Mouse (Mus musculus) hindbrain, postnatal 0 days (tissue): ENCODE results near the gene Cdx4. TPM values are rescaled to one million over a fixed set of nuclear protein-coding genes. Genes with fewer than 3 reads are reported as not detected.

Source experiments
- ATAC-seq: fragments of 200-750 bp; cut with Nextera tagmentation; 2 replicates; pipeline ENCODE4 v1.8.0; 2017; ENCODE audit warnings: mild to moderate bottlenecking, moderate TSS enrichment, moderate library complexity
- DNase-seq: peaks from one replicate; pipeline ENCODE4 v3.0.0-alpha.2; 2015; ENCODE audit warnings: low spot score
- H3K27ac ChIP-seq: fragments of 300-500 bp; sonication (generic); 2 replicates; pipeline ENCODE4 v1.5.1; 2014; ENCODE audit warnings: mild to moderate bottlenecking
- H3K27me3 ChIP-seq: fragments of 300-500 bp; sonication (generic); 2 replicates; pipeline ENCODE4 v1.6.1; 2014; ENCODE audit warnings: low read length, mixed read lengths; ENCODE audit not compliant: insufficient read depth
- H3K36me3 ChIP-seq: fragments of 300-500 bp; sonication (generic); 2 replicates; pipeline ENCODE4 v1.6.1; 2014; ENCODE audit warnings: low read length, mixed read lengths; ENCODE audit not compliant: insufficient read depth
- H3K4me1 ChIP-seq: fragments of 300-500 bp; sonication (generic); 2 replicates; pipeline ENCODE4 v1.6.1; 2014; ENCODE audit warnings: antibody characterized with exemption, low read length, mixed read lengths; ENCODE audit not compliant: insufficient read depth
- H3K4me2 ChIP-seq: fragments of 300-500 bp; sonication (generic); 2 replicates; pipeline ENCODE4 v1.6.1; 2014; ENCODE audit warnings: low read depth, mild to moderate bottlenecking, low read length, moderate library complexity, mixed read lengths
- H3K4me3 ChIP-seq: fragments of 300-500 bp; sonication (generic); 2 replicates; pipeline ENCODE4 v1.5.1; 2014; ENCODE audit warnings: low read length
- H3K9ac ChIP-seq: fragments of 300-500 bp; sonication (generic); replicated peaks from 2 replicates; pipeline ENCODE4 v1.6.1; 2014; ENCODE audit warnings: mild to moderate bottlenecking, low read length, moderate library complexity, mixed read lengths
- H3K9me3 ChIP-seq: fragments of 300-500 bp; sonication (generic); 2 replicates; pipeline ENCODE4 v1.6.1; 2016; ENCODE audit warnings: low read length, mixed read lengths
- CTCF ChIP-seq: IDR thresholded peaks from 2 replicates; pipeline ENCODE4 v1.5.1; 2016; ENCODE audit warnings: antibody characterized with exemption, control low read depth, low read depth
- WGBS: fragments of 180-500 bp; shearing (Covaris S2); extraction: QIAGEN DNeasy Blood & Tissue Kit; methylation state at CpG from one replicate; pipeline ENCODE4 v1.1.7; 2014; 5-methylcytosine and 5-hydroxymethylcytosine counted together
- polyA plus RNA-seq: library from polyadenylated mRNA; unstranded; fragments of >200 nt; fragmentation: Nextera tagmentation; extraction: Ambion mirVana; gene quantifications from 2 replicates; pipeline ENCODE4 v1.2.1, GENCODE M21; 2015
- total RNA-seq: library from RNA; depleted of rRNA; stranded (reverse); fragments of >200 nt; gene quantifications from 2 replicates; pipeline ENCODE4 v1.2.3, GENCODE M21; 2014

Gene Cdx4
- total and polyA plus RNA-seq, 2 experiments from 2014 or later, result not detected

DNA sequence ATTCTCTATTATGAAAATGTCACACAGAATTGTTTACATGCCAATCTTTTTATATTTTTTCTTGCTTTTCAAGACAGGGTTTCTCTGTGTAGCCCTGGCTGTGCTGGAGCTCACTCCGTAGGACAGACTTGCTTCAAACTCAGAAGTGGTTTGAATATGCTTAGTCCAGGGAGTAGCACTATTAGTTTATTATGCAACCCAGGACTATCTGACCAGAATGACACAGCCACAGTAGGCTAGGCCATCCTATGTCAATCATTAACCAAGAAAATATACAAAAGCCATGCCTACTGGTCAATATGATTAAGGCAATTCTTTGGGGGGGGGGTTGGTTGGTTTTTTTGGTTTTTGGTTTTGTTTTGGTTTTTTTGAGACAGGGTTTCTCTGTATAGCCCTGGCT lies 12.9 kb upstream of the Cdx4 start:
- 73% methylated on average over 1 of the region's 1 CpGs for WGBS
- Histone ChIP-seq H3K36me3 (no peaks in the 10 kb centered on the region), H3K27me3 (no peaks in the 10 kb centered on the region), H3K4me2 (no peak overlapping the region), H3K4me3 (no peak overlapping the region), H3K4me1 (no peaks in the 10 kb centered on the region), H3K27ac (no peak overlapping the region), H3K9me3 (no peaks in the 10 kb centered on the region), H3K9ac (no peak overlapping the region)
- DNase-seq, result no peak
- no peak for ATAC-seq
- no peak for TF ChIP-seq CTCF

DNA sequence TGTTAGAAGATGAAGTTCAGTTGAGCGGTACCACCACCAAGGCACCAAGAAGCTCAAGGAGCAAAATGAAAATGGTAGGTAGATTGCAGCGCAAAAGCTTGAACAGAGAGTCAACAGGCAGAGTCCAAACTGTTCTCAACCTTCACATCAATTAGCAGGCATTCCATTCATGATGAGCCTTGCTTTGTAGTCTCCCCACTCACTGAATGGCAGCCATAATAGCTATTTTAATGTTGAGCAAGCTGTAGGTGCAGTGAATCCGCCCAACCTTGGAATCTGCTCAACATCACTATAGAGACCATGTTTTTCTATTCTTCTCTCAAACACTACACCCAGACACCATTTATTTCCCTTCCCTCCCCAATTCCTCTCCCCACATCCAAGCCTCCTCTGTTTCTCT lies 9.5 kb upstream of the Cdx4 start:
- no peak for DNase-seq
- Histone ChIP-seq H3K36me3 (no peaks in the 10 kb centered on the region), H3K9me3 (no peaks in the 10 kb centered on the region), H3K4me3 (no peak overlapping the region), H3K4me2 (no peak overlapping the region), H3K9ac (no peak overlapping the region), H3K27ac (no peak overlapping the region), H3K27me3 (no peaks in the 10 kb centered on the region), H3K4me1 (no peaks in the 10 kb centered on the region)
- TF ChIP-seq CTCF, result no peak
- ATAC-seq, result no peak
- 76% methylated on average over 3 of the region's 3 CpGs for WGBS

DNA sequence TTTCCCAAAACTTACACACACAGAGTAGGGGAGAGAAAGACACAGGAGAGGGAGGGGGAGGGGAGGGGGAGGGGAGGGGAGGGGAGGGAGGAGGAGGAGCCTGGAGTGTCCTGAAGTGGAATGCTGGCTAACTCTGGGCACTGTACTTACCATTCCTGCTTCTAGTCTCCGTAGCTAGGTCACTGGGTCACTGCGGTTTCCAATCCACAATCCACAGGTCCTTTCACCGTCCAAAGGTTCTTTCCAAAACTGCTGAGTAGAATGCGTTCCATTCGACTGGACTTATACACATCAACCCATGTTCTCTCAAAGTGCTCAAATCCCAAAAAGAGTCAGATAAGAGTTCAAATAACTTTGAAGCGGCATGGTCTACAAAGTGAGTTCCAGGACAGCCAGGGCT lies 7.1 kb upstream of the Cdx4 start:
- Histone ChIP-seq H3K4me3 (no peak overlapping the region), H3K9ac (no peak overlapping the region), H3K36me3 (no peaks in the 10 kb centered on the region), H3K4me1 (no peaks in the 10 kb centered on the region), H3K27me3 (no peaks in the 10 kb centered on the region; the same call in 1 of the 2 replicates), H3K27ac (no peak overlapping the region), H3K4me2 (no peak overlapping the region), H3K9me3 (no peaks in the 10 kb centered on the region)
- no peak for TF ChIP-seq CTCF
- WGBS, result 80% methylated on average over 6 of the region's 6 CpGs
- DNase-seq (no peak), ATAC-seq (no peak)

DNA sequence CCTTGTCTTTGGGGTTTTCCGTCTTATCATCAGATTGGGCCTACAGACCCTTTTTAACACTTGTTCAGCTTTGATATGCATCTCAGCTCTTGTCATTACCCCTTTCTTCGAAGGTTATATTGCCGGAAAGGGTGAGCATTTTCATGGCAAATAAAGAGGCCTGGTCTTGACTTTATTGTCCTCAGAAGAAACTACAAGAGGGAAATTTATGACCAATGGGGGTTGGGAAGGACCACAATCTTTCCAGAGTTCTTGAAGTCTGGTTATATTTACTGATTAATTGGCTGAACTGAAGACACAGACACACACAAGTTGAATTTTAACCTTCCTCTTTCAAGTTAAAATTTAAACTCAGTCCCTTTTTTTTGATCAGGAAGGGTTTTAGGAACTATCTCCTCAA lies 4.7 kb downstream of the Cdx4 start:
- Histone ChIP-seq H3K4me2 (no peak overlapping the region), H3K4me3 (no peak overlapping the region), H3K4me1 (no peaks in the 10 kb centered on the region), H3K27ac (no peak overlapping the region), H3K9ac (no peak overlapping the region), H3K27me3 (peaks cover 20% of the 10 kb centered on the region), H3K9me3 (no peaks in the 10 kb centered on the region), H3K36me3 (no peaks in the 10 kb centered on the region)
- DNase-seq, result no peak
- WGBS, result 77% methylated on average over 3 of the region's 3 CpGs
- TF ChIP-seq CTCF, result no peak
- no peak for ATAC-seq

DNA sequence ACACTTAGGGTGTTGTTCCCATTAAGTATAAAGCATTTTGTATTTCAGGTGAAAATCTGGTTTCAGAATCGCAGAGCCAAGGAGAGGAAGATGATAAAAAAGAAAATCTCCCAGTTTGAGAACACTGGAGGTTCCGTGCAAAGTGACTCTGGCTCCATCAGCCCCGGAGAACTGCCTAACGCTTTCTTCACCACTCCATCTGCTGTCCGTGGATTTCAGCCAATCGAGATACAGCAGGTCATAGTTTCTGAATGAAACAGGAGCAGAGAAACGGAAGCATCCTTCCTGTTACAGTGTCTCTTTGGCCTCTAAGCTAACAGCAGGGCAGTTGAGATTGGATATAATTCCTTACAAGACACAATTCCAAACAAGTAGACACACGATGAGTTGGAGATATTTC lies 8.2 kb downstream of the Cdx4 start:
- no peak overlapping the region for H3K4me3 ChIP-seq
- no peak overlapping the region for H3K9ac ChIP-seq
- no peak for TF ChIP-seq CTCF
- no peaks in the 10 kb centered on the region for H3K9me3 ChIP-seq
- H3K4me1 ChIP-seq, result no peaks in the 10 kb centered on the region
- H3K36me3 ChIP-seq, result no peaks in the 10 kb centered on the region
- H3K4me2 ChIP-seq, result no peak overlapping the region
- H3K27ac ChIP-seq, result no peak overlapping the region
- 58% methylated on average over 8 of the region's 8 CpGs for WGBS
- ATAC-seq (no peak), DNase-seq (no peak)
- H3K27me3 ChIP-seq, result no peaks in the 10 kb centered on the region; the same call in 1 of the 2 replicates

DNA sequence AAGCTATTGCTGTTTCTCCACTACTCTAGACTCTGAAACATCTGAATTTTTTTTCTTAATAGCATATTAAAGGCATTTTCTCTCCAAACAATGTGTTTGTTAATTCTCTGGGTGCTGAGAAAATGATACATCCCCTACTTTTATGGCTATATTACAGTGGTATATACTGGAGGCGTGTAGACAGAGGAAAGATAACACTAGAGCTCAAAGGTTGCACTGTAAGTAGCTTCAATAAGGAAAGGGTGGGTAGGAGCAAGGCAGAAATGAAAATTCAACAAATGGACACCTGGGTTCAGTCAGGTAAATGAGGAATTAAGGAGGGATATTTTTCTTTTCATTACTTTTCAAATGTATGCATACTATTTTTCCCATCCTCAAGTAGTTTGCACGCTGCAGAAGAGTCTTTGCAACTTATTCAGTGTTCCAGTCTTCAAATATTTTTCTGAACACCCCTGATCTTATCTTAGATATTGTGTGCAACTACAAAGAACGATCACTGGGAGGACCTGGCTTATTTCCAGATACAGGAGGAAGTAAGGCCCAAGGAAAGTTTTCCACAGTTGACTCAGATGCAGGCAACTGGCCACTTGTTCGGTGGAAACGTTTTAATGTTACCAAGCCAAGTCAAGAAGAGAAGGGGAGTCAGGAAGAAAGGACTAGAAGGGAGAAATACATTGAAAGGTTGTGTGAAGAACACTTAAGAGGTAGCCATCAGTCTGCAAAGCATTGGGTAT lies 10.1 kb downstream of the Cdx4 start:
- H3K9ac ChIP-seq, result no peak overlapping the region
- H3K27ac ChIP-seq, result no peak overlapping the region
- H3K4me1 ChIP-seq, result no peaks in the 10 kb centered on the region
- WGBS, result 62% methylated on average over 5 of the region's 5 CpGs
- no peaks in the 10 kb centered on the region for H3K27me3 ChIP-seq
- H3K9me3 ChIP-seq, result no peaks in the 10 kb centered on the region
- no peak for DNase-seq
- no peak for ATAC-seq
- H3K36me3 ChIP-seq, result no peaks in the 10 kb centered on the region
- H3K4me2 ChIP-seq, result no peak overlapping the region
- H3K4me3 ChIP-seq, result no peak overlapping the region
- TF ChIP-seq CTCF, result no peak

DNA sequence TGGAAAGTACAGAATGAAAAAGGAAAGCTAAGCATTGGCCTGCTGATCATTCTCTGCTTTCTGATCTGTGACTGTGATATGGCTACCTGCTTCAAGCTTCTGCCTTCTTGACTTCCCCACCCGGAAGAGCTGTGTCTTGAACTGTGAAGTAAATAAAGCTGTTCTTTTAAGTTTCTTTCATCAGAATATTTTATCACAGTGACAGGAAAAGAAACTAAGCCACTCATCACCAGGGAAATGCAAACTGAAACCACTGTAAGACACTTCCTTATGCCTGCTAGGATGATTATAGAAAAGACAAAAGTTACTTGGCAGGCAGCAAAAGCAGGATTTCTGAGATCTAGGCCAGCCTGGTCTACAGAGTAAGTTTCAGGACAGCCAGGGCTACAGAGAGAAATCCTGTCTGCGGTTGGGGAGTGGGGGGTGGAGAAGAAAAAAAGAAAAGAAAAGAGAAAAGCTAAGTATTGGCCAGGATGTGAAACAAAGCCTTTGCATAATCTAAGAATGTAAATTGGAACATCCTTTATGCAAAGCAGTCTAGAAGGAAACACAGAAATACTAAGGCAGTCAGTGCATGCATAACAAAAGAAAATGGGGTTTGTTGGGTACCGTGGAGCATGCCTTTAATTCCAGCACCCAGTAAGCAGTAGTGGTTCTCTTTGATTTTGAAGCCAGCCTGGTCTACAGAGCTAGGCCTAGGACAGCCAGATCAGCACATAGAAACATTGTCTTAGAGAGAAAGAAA lies 20.3 kb downstream of the Cdx4 start:
- ATAC-seq, result no peak

More for the DNA sequence above, 20.3 kb downstream of the Cdx4 start:
- TF ChIP-seq CTCF, result no peak
- DNase-seq, result no peak
- H3K36me3 ChIP-seq, result no peaks in the 10 kb centered on the region
- no peak overlapping the region for H3K4me3 ChIP-seq
- 59% methylated on average over 3 of the region's 3 CpGs for WGBS
- no peaks in the 10 kb centered on the region for H3K9me3 ChIP-seq
- no peak overlapping the region for H3K4me2 ChIP-seq
- H3K9ac ChIP-seq, result no peak overlapping the region
- no peak overlapping the region for H3K27ac ChIP-seq
- no peaks in the 10 kb centered on the region for H3K4me1 ChIP-seq
- H3K27me3 ChIP-seq, result no peaks in the 10 kb centered on the region
